ENCODE assay signal across 9 mouse cellular contexts in genomic region chr11:54478414-54478813, GRCm38 (mm10). TPM values are rescaled to one million over a fixed set of nuclear protein-coding genes. Genes with fewer than 3 reads are reported as not detected.
DNase-seq lines count a peak whose midpoint lies in the region; ATAC-seq and TF ChIP-seq lines count a peak whose summit lies in the region.
"Had no signal": no experiment of that assay in that cellular context is flagged by ENCODE, and none has a peak within 500 bp of the region (broad histone marks: within the 10 kb centered on the region; RNA-seq: fewer than 3 reads in every experiment).

No protein-coding gene starts in this region.

- ATAC-seq in activated CD4-positive, CD25-positive, alpha-beta regulatory T cell, adult 4 months, result no peak

- peak; percentile 65 for TF ChIP-seq CTCF in gastrocnemius, adult 2 months (IDR thresholded peaks at IDR 0.05)

- no peak overlapping the region for H3K4me3 ChIP-seq in gastrocnemius, adult 2 months

- DNase-seq in gastrocnemius, adult 2 months, result no peak
- no peak for DNase-seq in gastrocnemius, postnatal 4 days (ENCODE audit: low spot score in 2 of 2)
- DNase-seq in 3134 (ENCODE audit: extremely low read depth, insufficient read length, low spot score) (peak; percentile 40), MEL-GATA-1-ER (ENCODE audit: extremely low read depth, low read depth) (peak; percentile 29)
- DNase-seq in induced T-regulatory cell, adult 2 months (ENCODE audit: low read depth), result peak; percentile 71
- DNase-seq in ovary, postnatal 10 days (ENCODE audit: low spot score), result no peak
- DNase-seq in heart, postnatal 25 days (ENCODE audit: low spot score), result no peak
- DNase-seq: right cerebral cortex, postnatal 4 days had no signal

- intact Hi-C loops in gastrocnemius, adult 2 months (cut with DNase I), result loop anchor here (2.0 kb wide), 1 partner anchor 122 kb away; no protein-coding TSS in a partner anchor
- intact Hi-C loops in heart, postnatal 25 days (cut with DNase I), result loop anchor here (5.0 kb wide), 1 partner anchor 36 kb away; no protein-coding TSS in a partner anchor

- no peak overlapping the region for H3K27ac ChIP-seq in gastrocnemius, adult 2 months

RNA-seq across cellular contexts. Expression of gene Fnip1, which starts 40.4 kb away (rescaled TPM):
- total RNA-seq in gastrocnemius, adult 2 months (2021), result 10 to 100 TPM; 28.7 to 35.9 TPM
- total RNA-seq in gastrocnemius, postnatal 4 days (2021), result 10 to 100 TPM; 20.1 to 23.0 TPM
- 10 to 100 TPM; 10.7 to 12.9 TPM for polyA plus RNA-seq in activated CD4-positive, CD25-positive, alpha-beta regulatory T cell, adult 4 months (2017; shearing (Covaris generic))
- 10 to 100 TPM; 33.0 to 37.8 TPM for total RNA-seq in heart, postnatal 25 days (2021)

RNA-seq across cellular contexts. Expression of gene Rapgef6, which starts 44.2 kb away (rescaled TPM):
- total RNA-seq in gastrocnemius, adult 2 months (2021), result 1 to 10 TPM; 6.7 to 9.4 TPM
- 10 to 100 TPM; 18.6 to 19.5 TPM for total RNA-seq in gastrocnemius, postnatal 4 days (2021)
- 100 to 1,000 TPM; 180 to 208 TPM for polyA plus RNA-seq in activated CD4-positive, CD25-positive, alpha-beta regulatory T cell, adult 4 months (2017; shearing (Covaris generic))
- 10 to 100 TPM; 15.8 to 17.9 TPM for total RNA-seq in heart, postnatal 25 days (2021)

Comparison
In these comparisons a context has a peak if more than half of its experiments do, and no peak if none do; other contexts are left out.
1. DNase-seq: peak in 3134 (single experiment), MEL-GATA-1-ER (single experiment) and induced T-regulatory cell, adult 2 months (single experiment); none in gastrocnemius, adult 2 months (single experiment), gastrocnemius, postnatal 4 days (0 of 2), ovary, postnatal 10 days (single experiment) and heart, postnatal 25 days (single experiment).